Mouse (Mus musculus): Measurements from ENCODE around the gene Kcnj15. TPM values are rescaled to one million over a fixed set of nuclear protein-coding genes. Genes with fewer than 3 reads are reported as not detected.

The Kcnj15 gene
- polyA plus RNA-seq, 1 experiment from 2014 or later, result 15.8 TPM

GRCm38 (mm10) chr16:95267481-95268183, 10.3 kb downstream of the Kcnj15 start:
- peaks cover 5% of the 10 kb centered on the region; the same call in 1 of the 2 replicates for H3K4me1 ChIP-seq (ENCODE audit: insufficient read depth, low read depth, low read length)
- H3K9me3 ChIP-seq (ENCODE audit: low read length), result no peaks in the 10 kb centered on the region
- H3K27me3 ChIP-seq (replicated peaks; ENCODE audit: insufficient read depth, low read length), result no peaks in the 10 kb centered on the region
- H3K4me2 ChIP-seq (replicated peaks; ENCODE audit: low read depth, low read length), result no peak overlapping the region
- no peak overlapping the region for H3K9ac ChIP-seq (replicated peaks; ENCODE audit: low read depth)
- no peak overlapping the region for H3K27ac ChIP-seq (ENCODE audit: low read length)
- WGBS, result 54% methylated on average over 11 of the region's 11 CpGs
- TF ChIP-seq CTCF (IDR thresholded peaks at IDR 0.05) (no peak), EP300 (IDR thresholded peaks at IDR 0.05) (no peak)
- H3K36me3 ChIP-seq (ENCODE audit: insufficient read depth, low read length), result no peaks in the 10 kb centered on the region
- no peak overlapping the region for H3K4me3 ChIP-seq (ENCODE audit: low read depth, low read length)
- no peak for DNase-seq (ENCODE audit: low spot score)
- no peak for ATAC-seq

- no peak for ATAC-seq
- no peak overlapping the region for H3K4me3 ChIP-seq (ENCODE audit: low read depth, low read length)
- no peak for DNase-seq (ENCODE audit: low spot score)
- no peak for TF ChIP-seq EP300 (IDR thresholded peaks at IDR 0.05)
- H3K4me2 ChIP-seq (replicated peaks; ENCODE audit: low read depth, low read length), result no peak overlapping the region
- H3K9me3 ChIP-seq (ENCODE audit: low read length), result no peaks in the 10 kb centered on the region
- H3K36me3 ChIP-seq (ENCODE audit: insufficient read depth, low read length), result no peaks in the 10 kb centered on the region
- H3K27me3 ChIP-seq (replicated peaks; ENCODE audit: insufficient read depth, low read length), result no peaks in the 10 kb centered on the region
- H3K4me1 ChIP-seq (ENCODE audit: insufficient read depth, low read depth, low read length), result no peaks in the 10 kb centered on the region; the same call in 1 of the 2 replicates
- no peak overlapping the region for H3K27ac ChIP-seq (ENCODE audit: low read length)
- WGBS, result 46% methylated on average over 6 of the region's 6 CpGs
- no peak overlapping the region for H3K9ac ChIP-seq (replicated peaks; ENCODE audit: low read depth)
Observed at GRCm38 (mm10) chr16:95269610-95270009, 12.3 kb downstream of the Kcnj15 start.

GRCm38 (mm10) chr16:95273101-95273500, 15.7 kb downstream of the Kcnj15 start:
- TF ChIP-seq CTCF (IDR thresholded peaks at IDR 0.05), result no peak
- peak; percentile 81 for TF ChIP-seq EP300 (IDR thresholded peaks at IDR 0.05)

GRCm38 (mm10) chr16:95275713-95276502, 18.6 kb downstream of the Kcnj15 start:
- Histone ChIP-seq H3K4me1 (ENCODE audit: insufficient read depth, low read depth, low read length) (peaks cover 3% of the 10 kb centered on the region; the same call in 1 of the 2 replicates), H3K9me3 (ENCODE audit: low read length) (no peaks in the 10 kb centered on the region), H3K4me3 (ENCODE audit: low read depth, low read length) (no peak overlapping the region), H3K4me2 (replicated peaks; ENCODE audit: low read depth, low read length) (no peak overlapping the region), H3K9ac (replicated peaks; ENCODE audit: low read depth) (no peak overlapping the region), H3K27me3 (replicated peaks; ENCODE audit: insufficient read depth, low read length) (no peaks in the 10 kb centered on the region), H3K36me3 (ENCODE audit: insufficient read depth, low read length) (no peaks in the 10 kb centered on the region), H3K27ac (ENCODE audit: low read length) (0 out of 2 replicates have a peak overlapping the region, but pooled peaks have one; percentile 14)
- no peak for ATAC-seq
- peak; percentile 46 for DNase-seq (ENCODE audit: low spot score)
- TF ChIP-seq EP300 (IDR thresholded peaks at IDR 0.05), result no peak
- TF ChIP-seq CTCF (IDR thresholded peaks at IDR 0.05), result no peak
- WGBS, result 50% methylated on average over 10 of the region's 10 CpGs

More at GRCm38 (mm10) chr16:95273101-95273500, 15.7 kb downstream of the Kcnj15 start:
- Histone ChIP-seq H3K36me3 (ENCODE audit: insufficient read depth, low read length) (no peaks in the 10 kb centered on the region), H3K4me2 (replicated peaks; ENCODE audit: low read depth, low read length) (no peak overlapping the region), H3K27me3 (replicated peaks; ENCODE audit: insufficient read depth, low read length) (no peaks in the 10 kb centered on the region), H3K9ac (replicated peaks; ENCODE audit: low read depth) (no peak overlapping the region), H3K4me1 (ENCODE audit: insufficient read depth, low read depth, low read length) (peaks cover 3% of the 10 kb centered on the region; the same call in 1 of the 2 replicates), H3K9me3 (ENCODE audit: low read length) (no peaks in the 10 kb centered on the region), H3K27ac (ENCODE audit: low read length) (no peak overlapping the region), H3K4me3 (ENCODE audit: low read depth, low read length) (no peak overlapping the region)
- peak; percentile 79 for DNase-seq (ENCODE audit: low spot score)
- ATAC-seq, result peak; percentile 81
- 54% methylated on average over 2 of the region's 2 CpGs for WGBS

- no peak for ATAC-seq
- Histone ChIP-seq H3K4me1 (ENCODE audit: insufficient read depth, low read depth, low read length) (peaks cover 3% of the 10 kb centered on the region; the same call in 1 of the 2 replicates), H3K9ac (replicated peaks; ENCODE audit: low read depth) (no peak overlapping the region), H3K27ac (ENCODE audit: low read length) (no peak overlapping the region), H3K9me3 (ENCODE audit: low read length) (no peaks in the 10 kb centered on the region), H3K4me3 (ENCODE audit: low read depth, low read length) (no peak overlapping the region), H3K36me3 (ENCODE audit: insufficient read depth, low read length) (no peaks in the 10 kb centered on the region), H3K4me2 (replicated peaks; ENCODE audit: low read depth, low read length) (no peak overlapping the region), H3K27me3 (replicated peaks; ENCODE audit: insufficient read depth, low read length) (no peaks in the 10 kb centered on the region)
- DNase-seq (ENCODE audit: low spot score), result peak; percentile 58
- WGBS, result 14% methylated on average over 3 of the region's 3 CpGs
- TF ChIP-seq CTCF (IDR thresholded peaks at IDR 0.05) (no peak), EP300 (IDR thresholded peaks at IDR 0.05) (no peak)
Observed at GRCm38 (mm10) chr16:95279015-95279414, 21.7 kb downstream of the Kcnj15 start.

- no peaks in the 10 kb centered on the region for H3K36me3 ChIP-seq (ENCODE audit: insufficient read depth, low read length)
- 94% methylated on average over 3 of the region's 3 CpGs for WGBS
- H3K4me1 ChIP-seq (ENCODE audit: insufficient read depth, low read depth, low read length), result peaks cover 8% of the 10 kb centered on the region; the same call in 1 of the 2 replicates
- no peak overlapping the region for H3K4me3 ChIP-seq (ENCODE audit: low read depth, low read length)
- H3K9ac ChIP-seq (replicated peaks; ENCODE audit: low read depth), result no peak overlapping the region
- H3K9me3 ChIP-seq (ENCODE audit: low read length), result no peaks in the 10 kb centered on the region
- H3K27ac ChIP-seq (ENCODE audit: low read length), result no peak overlapping the region
- H3K4me2 ChIP-seq (replicated peaks; ENCODE audit: low read depth, low read length), result no peak overlapping the region
- TF ChIP-seq EP300 (IDR thresholded peaks at IDR 0.05) (no peak), CTCF (IDR thresholded peaks at IDR 0.05) (no peak)
- DNase-seq (ENCODE audit: low spot score), result no peak
- no peak for ATAC-seq
- H3K27me3 ChIP-seq (replicated peaks; ENCODE audit: insufficient read depth, low read length), result no peaks in the 10 kb centered on the region
Observed at GRCm38 (mm10) chr16:95280338-95280737, 23.0 kb downstream of the Kcnj15 start.

All from lung, postnatal 0 days (tissue).